Mouse (Mus musculus) kidney, adult 2 months (tissue): ENCODE measurements around the gene Cry2. TPM values are rescaled to one million over a fixed set of nuclear protein-coding genes. Genes with fewer than 3 reads are reported as not detected.

Experiments used
- DNase-seq: peaks from one replicate; pipeline ENCODE4 v3.0.0; 2021
- H3K27ac ChIP-seq: fragments of 200-500 bp; 2 replicates; pipeline ENCODE4 v1.5.1; 2012; ENCODE audit warnings: low read depth, low read length, control low read depth, inconsistent platforms; ENCODE audit not compliant: insufficient read depth
- H3K27me3 ChIP-seq: fragments of 200-500 bp; replicated peaks from 2 replicates; pipeline ENCODE4 v1.6.1; 2012; ENCODE audit warnings: mild to moderate bottlenecking, moderate library complexity, low read length, inconsistent platforms; ENCODE audit not compliant: control insufficient read depth, insufficient read depth
- H3K36me3 ChIP-seq: fragments of 200-500 bp; 2 replicates; pipeline ENCODE4 v1.6.1; 2012; ENCODE audit warnings: mild to moderate bottlenecking, moderate library complexity, low read length, inconsistent platforms; ENCODE audit not compliant: control insufficient read depth, insufficient read depth
- H3K4me1 ChIP-seq: fragments of 200-500 bp; 2 replicates; pipeline ENCODE4 v1.6.1; 2011; ENCODE audit warnings: low read length; ENCODE audit not compliant: control insufficient read depth, insufficient read depth
- H3K4me3 ChIP-seq: fragments of 200-500 bp; 2 replicates; pipeline ENCODE4 v1.5.1; 2011; ENCODE audit warnings: mild to moderate bottlenecking, low read depth, low read length, control low read depth; ENCODE audit not compliant: insufficient read depth
- CTCF ChIP-seq: fragments of 200-500 bp; conservative IDR thresholded peaks from 2 replicates; pipeline ENCODE4 v1.5.1; 2011; ENCODE audit warnings: low read depth, mild to moderate bottlenecking, control low read depth, low read length, moderate library complexity, mixed read lengths; ENCODE audit not compliant: insufficient read depth, insufficient read length
- POLR2A ChIP-seq: fragments of 200-500 bp; IDR thresholded peaks from one replicate; pipeline ENCODE4 v1.6.1; 2011; ENCODE audit warnings: low read depth, low read length, control low read depth
- WGBS: fragments of 180-500 bp; shearing (Covaris S2); methylation state at CpG from one replicate; pipeline ENCODE4 v1.1.7; 2018; 5-methylcytosine and 5-hydroxymethylcytosine counted together
- polyA plus RNA-seq: library from polyadenylated mRNA; depleted of rRNA; stranded (reverse); fragments of >200 nt; gene quantifications from 2 replicates; pipeline ENCODE4 v1.2.3, GENCODE M21; 2012

Cry2 gene
- polyA plus RNA-seq, 1 experiment = 13.5 TPM

GRCm38 (mm10) chr2:92434375-92434745 is 517 bp upstream of the Cry2 start:
- Histone ChIP-seq H3K27ac (peak overlapping the region; percentile 48), H3K4me1 (peaks cover 35% of the 10 kb centered on the region), H3K4me3 (peak overlapping the region; percentile 47), H3K36me3 (no peaks in the 10 kb centered on the region), H3K27me3 (no peaks in the 10 kb centered on the region)
- DNase-seq = no peak
- TF ChIP-seq CTCF (no peak), POLR2A (no peak)
- WGBS = 5% methylated on average over 12 of the region's 12 CpGs

GRCm38 (mm10) chr2:92432299-92433295 is 1.2 kb downstream of the Cry2 start:
- no peaks in the 10 kb centered on the region for H3K36me3 ChIP-seq
- peak; percentile 92 for DNase-seq
- H3K27me3 ChIP-seq = no peaks in the 10 kb centered on the region
- TF ChIP-seq POLR2A (no peak), CTCF (no peak)
- peak overlapping the region; percentile 91 for H3K4me3 ChIP-seq
- H3K27ac ChIP-seq = peak overlapping the region; percentile 61
- peaks cover 40% of the 10 kb centered on the region for H3K4me1 ChIP-seq
- 27% methylated on average over 17 of the region's 17 CpGs for WGBS

GRCm38 (mm10) chr2:92431611-92432179 is 2.1 kb downstream of the Cry2 start:
- DNase-seq = peak; percentile 27
- Histone ChIP-seq H3K27ac (peak overlapping the region; percentile 58), H3K27me3 (no peaks in the 10 kb centered on the region), H3K4me3 (peak overlapping the region; percentile 42), H3K4me1 (peaks cover 43% of the 10 kb centered on the region), H3K36me3 (no peaks in the 10 kb centered on the region)
- TF ChIP-seq POLR2A (no peak), CTCF (no peak)
- WGBS = 23% methylated on average over 11 of the region's 11 CpGs

GRCm38 (mm10) chr2:92430723-92431541 is 2.9 kb downstream of the Cry2 start:
- Histone ChIP-seq H3K4me1 (peaks cover 45% of the 10 kb centered on the region), H3K27me3 (no peaks in the 10 kb centered on the region), H3K36me3 (no peaks in the 10 kb centered on the region), H3K4me3 (peak overlapping the region; percentile 42; the same call in 1 of the 2 replicates), H3K27ac (peak overlapping the region; percentile 61)
- DNase-seq = peak; percentile 65
- TF ChIP-seq POLR2A = no peak
- TF ChIP-seq CTCF = no peak
- 49% methylated on average over 21 of the region's 21 CpGs for WGBS

GRCm38 (mm10) chr2:92430089-92430488 is 3.8 kb downstream of the Cry2 start:
- Histone ChIP-seq H3K36me3 (no peaks in the 10 kb centered on the region), H3K27ac (no peak overlapping the region), H3K27me3 (no peaks in the 10 kb centered on the region), H3K4me1 (peaks cover 48% of the 10 kb centered on the region), H3K4me3 (no peak overlapping the region)
- no peak for DNase-seq
- 71% methylated on average over 2 of the region's 2 CpGs for WGBS
- TF ChIP-seq CTCF = no peak
- TF ChIP-seq POLR2A = no peak

GRCm38 (mm10) chr2:92427882-92428281 is 6.0 kb downstream of the Cry2 start:
- Histone ChIP-seq H3K27me3 (no peaks in the 10 kb centered on the region), H3K27ac (peak overlapping the region; percentile 87), H3K4me3 (no peak overlapping the region), H3K4me1 (peaks cover 57% of the 10 kb centered on the region), H3K36me3 (no peaks in the 10 kb centered on the region)
- peak; percentile 91 for DNase-seq
- 21% methylated on average over 6 of the region's 6 CpGs for WGBS
- TF ChIP-seq POLR2A (peak; percentile 6), CTCF (no peak)

- WGBS = 46% methylated on average over 3 of the region's 3 CpGs
- peaks cover 58% of the 10 kb centered on the region for H3K4me1 ChIP-seq
- peak; percentile 60 for DNase-seq
Observed at GRCm38 (mm10) chr2:92426426-92426825, 7.4 kb downstream of the Cry2 start.

More at GRCm38 (mm10) chr2:92426426-92426825, 7.4 kb downstream of the Cry2 start:
- H3K27me3 ChIP-seq = no peaks in the 10 kb centered on the region
- H3K36me3 ChIP-seq = no peaks in the 10 kb centered on the region
- H3K4me3 ChIP-seq = no peak overlapping the region
- H3K27ac ChIP-seq = peak overlapping the region; percentile 62
- TF ChIP-seq CTCF (no peak), POLR2A (no peak)
